Mouse (Mus musculus): ENCODE measurements around the gene Zfp385b.

The Zfp385b gene

GRCm38 (mm10) chr2:77707138-77707537, 112.3 kb downstream of the Zfp385b start:
- no peak for DNase-seq (ENCODE audit: low read depth, low spot score)

GRCm38 (mm10) chr2:77705476-77705875, 114.0 kb downstream of the Zfp385b start:
- no peak for DNase-seq (ENCODE audit: low read depth, low spot score)

GRCm38 (mm10) chr2:77703080-77703479, 116.4 kb downstream of the Zfp385b start:
- DNase-seq (ENCODE audit: low read depth, low spot score), result no peak

GRCm38 (mm10) chr2:77691174-77691573, 128.3 kb downstream of the Zfp385b start:
- DNase-seq (ENCODE audit: low read depth, low spot score), result no peak

- no peak for DNase-seq (ENCODE audit: low read depth, low spot score)
Measured at GRCm38 (mm10) chr2:77690316-77690715, 129.1 kb downstream of the Zfp385b start.

- no peak for DNase-seq (ENCODE audit: low read depth, low spot score)
Measured at GRCm38 (mm10) chr2:77688651-77689050, 130.8 kb downstream of the Zfp385b start.

GRCm38 (mm10) chr2:77684088-77684487, 135.4 kb downstream of the Zfp385b start:
- DNase-seq (ENCODE audit: low read depth, low spot score), result no peak

GRCm38 (mm10) chr2:77682205-77682604, 137.2 kb downstream of the Zfp385b start:
- no peak for DNase-seq (ENCODE audit: low read depth, low spot score)

GRCm38 (mm10) chr2:77681741-77682140, 137.7 kb downstream of the Zfp385b start:
- DNase-seq (ENCODE audit: low read depth, low spot score), result no peak

- no peak for DNase-seq (ENCODE audit: low read depth, low spot score)
Measured at GRCm38 (mm10) chr2:77673770-77674169, 145.7 kb downstream of the Zfp385b start.

GRCm38 (mm10) chr2:77672215-77672905, 147.1 kb downstream of the Zfp385b start:
- no peak for DNase-seq (ENCODE audit: low read depth, low spot score)

GRCm38 (mm10) chr2:77662171-77662570, 157.3 kb downstream of the Zfp385b start:
- DNase-seq (ENCODE audit: low read depth, low spot score), result no peak

- no peak for DNase-seq (ENCODE audit: low read depth, low spot score)
Measured at GRCm38 (mm10) chr2:77653686-77654085, 165.8 kb downstream of the Zfp385b start.

GRCm38 (mm10) chr2:77641521-77642170, 177.8 kb downstream of the Zfp385b start:
- DNase-seq (ENCODE audit: low read depth, low spot score), result no peak

GRCm38 (mm10) chr2:77639993-77640392, 179.4 kb downstream of the Zfp385b start:
- DNase-seq (ENCODE audit: low read depth, low spot score), result no peak

- DNase-seq (ENCODE audit: low read depth, low spot score), result no peak
Measured at GRCm38 (mm10) chr2:77631606-77632005, 187.8 kb downstream of the Zfp385b start.

GRCm38 (mm10) chr2:77627622-77628231, 191.7 kb downstream of the Zfp385b start:
- DNase-seq (ENCODE audit: low read depth, low spot score), result no peak

- no peak for DNase-seq (ENCODE audit: low read depth, low spot score)
Measured at GRCm38 (mm10) chr2:77618686-77619085, 200.8 kb downstream of the Zfp385b start.

- DNase-seq (ENCODE audit: low read depth, low spot score), result no peak
Measured at GRCm38 (mm10) chr2:77610303-77610991, 209.0 kb downstream of the Zfp385b start.

GRCm38 (mm10) chr2:77609452-77609851, 210.0 kb downstream of the Zfp385b start:
- DNase-seq (ENCODE audit: low read depth, low spot score), result no peak

- DNase-seq (ENCODE audit: low read depth, low spot score), result no peak
Measured at GRCm38 (mm10) chr2:77608666-77609065, 210.8 kb downstream of the Zfp385b start.

GRCm38 (mm10) chr2:77593461-77593860, 226.0 kb downstream of the Zfp385b start:
- DNase-seq (ENCODE audit: low read depth, low spot score), result no peak

Measured in CD4-positive helper T cell, adult 2 months (primary cell).